10 mouse cellular contexts compared by ENCODE assay signal in genomic region chr2:149739886-149740285, GRCm38 (mm10).
DNase-seq lines count a peak whose midpoint lies in the region; ATAC-seq and TF ChIP-seq lines count a peak whose summit lies in the region.
"Had no signal": no experiment of that assay in that cellular context is flagged by ENCODE, and none has a peak within 500 bp of the region (broad histone marks: within the 10 kb centered on the region; RNA-seq: fewer than 3 reads in every experiment).

No protein-coding gene starts in this region.

- H3K4me2 ChIP-seq in forebrain, embryonic 14.5 days (ENCODE audit: low read length) = no peak overlapping the region
- no peak overlapping the region for H3K4me2 ChIP-seq in forebrain, embryonic 12.5 days
- H3K4me2 ChIP-seq in lung, postnatal 0 days (replicated peaks; ENCODE audit: low read depth, low read length) = no peak overlapping the region
- H3K4me2 ChIP-seq: liver, embryonic 15.5 days had no signal

- no peak overlapping the region for H3K27ac ChIP-seq in forebrain, embryonic 14.5 days (ENCODE audit: low read depth, low read length)
- no peak overlapping the region for H3K27ac ChIP-seq in forebrain, embryonic 12.5 days
- no peak overlapping the region for H3K27ac ChIP-seq in lung, postnatal 0 days (ENCODE audit: low read length)
- H3K27ac ChIP-seq: liver, embryonic 15.5 days had no signal

- DNase-seq in forebrain, embryonic 14.5 days (ENCODE audit: low spot score) = peak; percentile 66
- DNase-seq in right cerebral cortex, postnatal 10 days (ENCODE audit: low spot score in 2 of 2) = peak; percentile 75 to 76
- no peak for DNase-seq in right cerebral cortex, postnatal 25 days
- peak; percentile 28 to 63 for DNase-seq in layer of hippocampus, postnatal 14 days (ENCODE audit: low spot score in 2 of 2)
- no peak for DNase-seq in thymus, postnatal 0 days (ENCODE audit: low spot score)
- DNase-seq in lung, postnatal 0 days (ENCODE audit: low spot score) = no peak
- DNase-seq: heart, postnatal 36 days had no signal

- H3K4me1 ChIP-seq in forebrain, embryonic 14.5 days (ENCODE audit: control insufficient read depth, insufficient read depth, low read length) = no peaks in the 10 kb centered on the region
- no peaks in the 10 kb centered on the region for H3K4me1 ChIP-seq in forebrain, embryonic 12.5 days
- H3K4me1 ChIP-seq in lung, postnatal 0 days (ENCODE audit: insufficient read depth, low read depth, low read length) = no peaks in the 10 kb centered on the region
- H3K4me1 ChIP-seq: liver, embryonic 15.5 days had no signal

- H3K9me3 ChIP-seq in forebrain, embryonic 14.5 days (replicated peaks; ENCODE audit: control insufficient read depth, low read length) = no peaks in the 10 kb centered on the region
- H3K9me3 ChIP-seq in forebrain, embryonic 12.5 days = no peaks in the 10 kb centered on the region
- H3K9me3 ChIP-seq in lung, postnatal 0 days (ENCODE audit: low read length) = no peaks in the 10 kb centered on the region

- no peak overlapping the region for H3K4me3 ChIP-seq in forebrain, embryonic 14.5 days (ENCODE audit: low read depth, low read length)
- H3K4me3 ChIP-seq in forebrain, embryonic 12.5 days (replicated peaks) = no peak overlapping the region
- no peak overlapping the region for H3K4me3 ChIP-seq in lung, postnatal 0 days (ENCODE audit: low read depth, low read length)
- H3K4me3 ChIP-seq: liver, embryonic 15.5 days had no signal

- H3K9ac ChIP-seq in forebrain, embryonic 14.5 days (ENCODE audit: low read length) = no peak overlapping the region
- H3K9ac ChIP-seq in forebrain, embryonic 12.5 days = no peak overlapping the region
- H3K9ac ChIP-seq in lung, postnatal 0 days (replicated peaks; ENCODE audit: low read depth) = no peak overlapping the region
- H3K9ac ChIP-seq: liver, embryonic 15.5 days had no signal

- no peak for TF ChIP-seq CTCF in lung, postnatal 0 days (IDR thresholded peaks at IDR 0.05)

- TF ChIP-seq EP300 in lung, postnatal 0 days (IDR thresholded peaks at IDR 0.05) = no peak

- H3K27me3 ChIP-seq in forebrain, embryonic 14.5 days (replicated peaks; ENCODE audit: control insufficient read depth, insufficient read depth, low read length) = no peaks in the 10 kb centered on the region
- H3K27me3 ChIP-seq in forebrain, embryonic 12.5 days = no peaks in the 10 kb centered on the region
- H3K27me3 ChIP-seq in lung, postnatal 0 days (replicated peaks; ENCODE audit: insufficient read depth, low read length) = no peaks in the 10 kb centered on the region
- H3K27me3 ChIP-seq: liver, embryonic 15.5 days had no signal

- H3K36me3 ChIP-seq in forebrain, embryonic 14.5 days (ENCODE audit: control insufficient read depth, insufficient read depth, low read length) = no peaks in the 10 kb centered on the region
- H3K36me3 ChIP-seq in forebrain, embryonic 12.5 days (replicated peaks) = no peaks in the 10 kb centered on the region
- H3K36me3 ChIP-seq in lung, postnatal 0 days (ENCODE audit: insufficient read depth, low read length) = no peaks in the 10 kb centered on the region
- H3K36me3 ChIP-seq: liver, embryonic 15.5 days had no signal

- ATAC-seq in forebrain, embryonic 14.5 days = peak; percentile 84; the same call in 1 of the 2 replicates
- ATAC-seq in forebrain, embryonic 12.5 days (ENCODE audit: low FRiP score) = no peak
- no peak for ATAC-seq in activated CD4-positive, CD25-positive, alpha-beta regulatory T cell, adult 4 months
- no peak for ATAC-seq in lung, postnatal 0 days

- WGBS in forebrain, embryonic 14.5 days = 68% methylated on average over 2 of the region's 2 CpGs
- 88% methylated on average over 2 of the region's 2 CpGs for WGBS in forebrain, embryonic 12.5 days
- WGBS in lung, postnatal 0 days = 80% methylated on average over 2 of the region's 2 CpGs

Comparison
In these comparisons a context has a peak if more than half of its experiments do, and no peak if none do; other contexts are left out.
1. DNase-seq: peak in forebrain, embryonic 14.5 days (single experiment), right cerebral cortex, postnatal 10 days (2 of 2) and layer of hippocampus, postnatal 14 days (2 of 2); none in right cerebral cortex, postnatal 25 days (single experiment), thymus, postnatal 0 days (single experiment) and lung, postnatal 0 days (single experiment).